Mouse (Mus musculus): ENCODE results near the gene Lpcat4.
"Not testable (repeated sequence)": the region's sequence is repeated elsewhere in the genome, so short reads cannot be mapped to it uniquely, and the experiment has no call there.

Lpcat4 gene

GRCm38 (mm10) chr2:112261748-112262653 lies 22.7 kb downstream of the Lpcat4 start, which contains the start of gene Nop10:
Nop10 (plus strand) TSS chr2:112261926.
- peak; percentile 53 to 77 for DNase-seq (ENCODE audit: low spot score in 2 of 2)

- DNase-seq (ENCODE audit: low spot score in 2 of 2), result no peak
These were observed 23.6 kb downstream of the Lpcat4 start for GRCm38 (mm10) chr2:112262779-112263295.

DNA sequence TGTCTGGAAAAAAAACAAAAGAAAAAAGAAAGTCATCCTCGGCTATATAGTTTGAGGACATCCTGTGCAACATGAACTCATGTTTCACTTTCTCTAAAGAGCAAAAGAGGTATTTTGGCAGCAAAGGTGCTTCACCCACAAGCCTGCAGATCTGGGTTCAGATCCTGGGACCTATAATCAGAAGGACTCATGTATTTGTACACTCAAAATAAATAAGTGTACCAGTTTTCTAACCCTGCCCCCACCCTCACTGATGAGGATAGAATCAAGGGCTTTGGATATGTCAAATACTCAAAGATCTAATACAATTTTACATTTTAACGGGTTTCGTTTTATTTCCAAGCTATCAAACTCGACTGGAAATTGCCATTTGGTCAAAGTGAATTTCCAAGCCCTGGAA lies 25.1 kb downstream of the Lpcat4 start:
- DNase-seq (ENCODE audit: low spot score in 2 of 2), result no peak

DNA sequence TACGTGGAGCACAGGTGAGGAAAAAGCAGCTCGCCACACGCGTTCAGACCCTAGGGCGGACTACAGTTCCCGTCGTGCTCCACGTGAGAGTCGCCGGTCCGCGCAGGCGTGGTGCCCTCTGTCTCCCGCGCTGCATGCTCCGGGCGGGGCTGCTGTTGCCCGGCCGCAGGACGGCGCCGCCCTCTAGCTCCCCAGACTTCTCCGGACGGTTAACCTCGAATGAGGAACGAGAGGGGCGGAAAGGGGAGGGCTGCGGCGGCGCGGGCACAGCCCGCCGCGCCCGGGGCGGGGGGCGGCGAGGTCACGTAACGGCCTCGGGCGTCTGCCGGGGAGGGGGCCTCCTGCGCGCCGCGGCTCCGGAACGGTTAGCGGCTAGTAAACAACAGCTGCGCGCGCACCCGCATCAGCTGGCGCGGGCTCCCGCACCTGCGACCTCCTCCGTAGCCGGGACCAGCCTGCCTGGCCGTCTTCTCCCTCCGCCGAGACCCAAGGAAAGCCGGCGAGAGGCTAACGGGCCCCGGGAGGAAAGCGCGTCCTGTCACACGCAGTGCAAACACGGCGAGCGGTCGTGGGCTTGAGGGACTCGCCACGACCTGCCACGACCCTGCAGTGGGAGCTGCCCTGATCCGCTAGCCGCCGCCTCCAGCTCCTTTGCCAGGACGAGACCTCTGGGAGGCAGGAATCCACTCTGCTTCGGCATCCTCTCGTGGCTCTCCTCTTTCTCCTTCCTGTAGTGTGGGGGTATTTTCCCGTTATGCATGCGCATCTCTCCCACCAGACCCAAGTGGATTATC lies 26.4 kb downstream of the Lpcat4 start, which contains the start of gene Slc12a6:
Gene Slc12a6 (plus strand): TSS at position 378 of the 794 bp plus-strand sequence.
- DNase-seq (ENCODE audit: low spot score in 2 of 2), result peak; percentile 91 to 93

DNA sequence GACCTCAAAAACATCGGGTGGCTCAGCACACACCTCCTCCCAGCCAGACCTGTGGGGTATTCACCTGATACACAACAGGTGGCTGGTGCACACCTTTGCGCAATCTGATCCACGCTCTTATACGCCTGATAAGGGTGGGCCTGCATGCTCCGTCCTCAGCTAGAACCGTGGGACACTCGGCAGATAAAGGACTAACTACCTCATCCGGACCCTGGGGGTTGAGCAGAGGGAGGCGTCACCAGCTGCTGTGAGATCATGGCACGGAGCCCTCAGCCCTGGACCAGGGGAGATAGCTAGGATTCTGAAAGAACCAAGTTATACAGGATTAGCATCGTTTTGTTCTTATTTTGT lies 26.9 kb downstream of the Lpcat4 start, which contains the start of gene Gm21985:
Gene Gm21985 (plus strand): TSS at position 73 of the 351 bp plus-strand sequence.
- peak; percentile 59 to 66 for DNase-seq (ENCODE audit: low spot score in 2 of 2)

- DNase-seq (ENCODE audit: low spot score in 2 of 2), result peak in 1 of 2 experiments; percentile 15
These were observed 27.5 kb downstream of the Lpcat4 start for GRCm38 (mm10) chr2:112266780-112267179.

DNA sequence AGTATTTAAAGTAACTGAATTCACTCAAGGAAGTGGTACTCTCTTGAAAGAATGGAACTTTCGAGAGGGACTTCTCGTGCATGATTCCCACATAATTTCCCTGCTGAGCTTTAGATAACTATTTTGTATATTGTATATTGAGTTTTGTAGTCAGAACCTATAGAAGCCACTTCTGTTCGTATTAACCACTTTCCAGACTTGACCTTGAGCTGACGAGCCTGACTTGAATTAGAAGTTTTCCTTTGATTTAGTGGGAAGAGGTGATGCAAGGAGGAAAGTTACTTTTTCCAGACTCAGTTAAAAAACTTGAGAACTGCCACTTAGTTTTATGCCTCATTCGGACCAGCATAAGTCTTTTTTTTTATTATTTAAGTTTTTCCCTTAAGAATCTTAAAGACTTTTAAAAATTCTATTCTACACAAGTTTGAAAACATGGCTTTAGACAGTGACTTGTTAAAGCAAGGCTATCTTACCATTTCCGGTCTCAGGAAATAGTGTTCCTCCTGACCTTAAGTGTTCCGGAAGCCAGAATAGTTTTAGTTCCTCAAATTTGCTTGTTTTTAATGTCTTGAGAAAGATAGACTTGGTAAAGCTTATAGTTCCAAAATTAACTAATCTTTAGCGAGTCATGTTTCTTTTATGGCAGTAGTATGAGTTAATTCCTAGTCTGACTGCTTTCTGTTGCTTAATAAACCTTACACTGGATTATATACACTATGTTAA lies 28.4 kb downstream of the Lpcat4 start:
- DNase-seq (ENCODE audit: low spot score in 2 of 2), result no peak

GRCm38 (mm10) chr2:112270011-112270410 lies 30.7 kb downstream of the Lpcat4 start:
- no peak for DNase-seq (ENCODE audit: low spot score in 2 of 2)

- DNase-seq (ENCODE audit: low spot score in 2 of 2), result no peak
These were observed 33.6 kb downstream of the Lpcat4 start for GRCm38 (mm10) chr2:112272909-112273308.

GRCm38 (mm10) chr2:112273474-112273873 lies 34.2 kb downstream of the Lpcat4 start:
- DNase-seq (ENCODE audit: low spot score in 2 of 2), result no peak

DNA sequence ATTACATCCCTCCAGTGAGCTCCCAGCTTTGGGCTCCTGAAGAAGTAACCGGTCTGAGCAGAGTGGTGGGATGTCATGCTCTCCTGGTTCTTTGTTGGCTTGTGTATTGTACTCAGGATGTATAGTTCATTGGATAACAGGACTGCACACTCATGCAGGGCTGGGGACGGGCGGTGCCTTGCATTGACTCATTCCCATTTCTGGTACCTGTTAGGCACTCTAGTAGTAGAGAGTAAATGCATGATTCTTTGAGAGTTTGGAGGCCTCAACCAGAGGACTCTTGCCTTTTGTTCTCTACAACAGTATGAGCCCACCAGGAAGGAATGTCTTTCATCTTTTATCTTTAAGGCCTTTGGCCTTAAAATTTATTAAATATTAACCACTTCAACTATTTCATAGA lies 37.6 kb downstream of the Lpcat4 start:
- no peak for DNase-seq (ENCODE audit: low spot score in 2 of 2)

DNA sequence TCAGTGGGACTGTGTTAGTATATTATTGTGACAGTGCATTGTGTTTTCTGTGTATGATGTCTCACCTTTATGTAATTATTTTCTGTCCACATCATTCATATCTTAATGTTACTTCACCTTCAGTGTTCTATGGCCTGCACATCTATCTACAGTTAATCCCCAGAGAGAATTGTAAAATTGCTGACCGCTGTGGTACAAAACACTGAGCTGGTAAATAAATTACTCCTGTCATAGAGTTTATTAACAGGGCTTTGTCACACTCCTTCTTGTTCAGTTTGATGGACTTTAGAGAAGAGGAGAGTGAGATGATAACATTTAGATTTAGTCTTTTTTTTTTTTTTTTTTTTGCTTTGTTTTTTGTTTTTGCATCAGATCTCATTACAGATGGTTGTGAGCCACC lies 43.6 kb downstream of the Lpcat4 start:
- no peak for DNase-seq (ENCODE audit: low spot score in 2 of 2)

DNA sequence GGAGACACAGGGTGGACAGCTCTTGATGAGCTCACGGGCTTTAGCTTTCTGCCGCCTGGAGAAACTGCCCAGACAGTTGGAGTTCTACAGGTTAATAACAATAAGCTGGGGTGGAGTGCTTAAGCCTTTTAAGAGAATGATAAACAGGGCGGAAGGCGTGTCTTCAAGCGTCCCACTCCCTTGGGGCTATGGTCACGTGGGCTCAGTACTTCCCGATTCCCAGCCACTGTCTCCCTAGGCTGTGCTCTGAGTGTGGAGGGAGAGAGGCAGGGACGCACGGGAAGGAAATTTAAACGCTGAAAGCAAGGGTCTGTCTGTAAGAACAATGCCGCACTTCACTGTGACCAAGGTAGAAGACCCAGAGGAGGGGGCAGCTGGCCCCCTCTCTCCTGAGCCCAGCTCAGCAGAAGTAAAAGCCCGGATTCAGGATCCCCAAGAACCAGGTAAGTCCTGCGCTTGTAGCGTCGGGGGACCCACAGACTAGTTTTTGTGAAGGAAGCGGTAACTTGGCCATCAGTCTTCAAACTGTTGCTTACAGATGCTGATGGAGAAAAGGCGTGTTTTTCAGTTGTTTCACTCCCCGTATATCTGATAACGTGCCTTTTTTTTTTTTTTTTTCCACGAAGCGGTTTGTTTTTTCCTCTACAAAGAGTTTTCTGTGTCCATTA lies 45.2 kb downstream of the Lpcat4 start:
- no peak for DNase-seq (ENCODE audit: low spot score in 2 of 2)

DNA sequence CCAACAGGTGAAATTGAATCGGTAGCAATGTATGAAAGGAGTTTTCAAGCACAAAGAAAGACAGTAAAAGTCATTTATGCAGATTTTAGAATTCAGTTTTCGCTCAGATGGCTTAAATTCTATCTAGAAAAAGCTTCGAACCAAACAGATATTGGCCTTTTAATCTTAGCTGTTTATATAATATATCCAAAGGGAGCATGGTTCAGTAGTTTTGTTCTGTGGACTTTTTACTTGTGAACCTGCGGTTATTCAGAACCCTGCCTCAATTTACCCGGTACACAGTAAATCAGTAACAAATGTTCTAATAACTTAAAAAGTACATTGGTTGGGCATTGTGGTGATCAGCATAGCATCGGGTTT lies 45.7 kb downstream of the Lpcat4 start:
- no peak for DNase-seq (ENCODE audit: low spot score in 2 of 2)

- not testable (repeated sequence) for DNase-seq (ENCODE audit: low spot score in 2 of 2)
These were observed 46.8 kb downstream of the Lpcat4 start for GRCm38 (mm10) chr2:112286062-112286461.

GRCm38 (mm10) chr2:112287059-112287458 lies 47.8 kb downstream of the Lpcat4 start:
- no peak for DNase-seq (ENCODE audit: low spot score in 2 of 2)

DNA sequence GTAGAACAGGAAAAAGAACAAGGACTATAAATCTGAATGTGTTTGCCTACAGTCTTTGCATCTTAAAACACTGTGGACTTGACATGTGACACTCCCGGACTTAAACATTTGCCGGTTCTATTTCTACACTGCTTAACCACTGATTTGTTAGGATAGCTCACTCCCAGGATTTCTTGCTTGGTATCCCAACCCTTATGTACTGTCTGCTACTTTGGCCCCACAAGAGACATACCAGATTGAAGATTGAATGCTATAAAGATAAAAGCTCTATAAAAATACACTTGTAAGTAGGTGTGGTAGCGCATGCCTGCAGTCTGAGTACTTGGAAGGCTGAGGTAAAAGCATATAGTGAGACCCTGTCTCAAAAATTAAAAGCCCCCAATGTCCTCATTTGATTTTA lies 50.2 kb downstream of the Lpcat4 start:
- no peak for DNase-seq (ENCODE audit: low spot score in 2 of 2)

GRCm38 (mm10) chr2:112292823-112293222 lies 53.6 kb downstream of the Lpcat4 start:
- no peak for DNase-seq (ENCODE audit: low spot score in 2 of 2)

DNA sequence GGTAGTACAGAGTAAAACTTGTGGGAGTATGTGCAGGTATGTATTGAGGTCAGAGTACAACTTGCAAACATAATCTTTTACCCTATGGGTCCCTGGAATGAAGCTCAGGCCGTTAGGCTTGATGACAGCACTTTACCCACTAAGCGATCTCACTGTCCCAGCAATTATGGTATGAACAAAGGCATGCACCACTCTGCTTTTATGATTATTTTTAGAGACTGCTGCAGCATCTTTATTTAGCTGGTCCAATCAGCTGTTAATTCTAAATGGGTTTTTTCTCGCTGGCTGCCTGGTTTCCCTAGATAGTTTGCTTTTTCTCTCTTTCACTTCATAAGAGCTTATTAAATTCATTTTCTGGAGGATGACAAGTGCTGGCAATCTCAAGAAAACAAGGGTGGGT lies 56.9 kb downstream of the Lpcat4 start:
- no peak for DNase-seq (ENCODE audit: low spot score in 2 of 2)
